Mouse (Mus musculus) CH12.LX (cell line): Measurements from ENCODE around the gene Ccdc15. TPM values are rescaled to one million over a fixed set of nuclear protein-coding genes. Genes with fewer than 3 reads are reported as not detected.

ENCODE experiments used
- DNase-seq: peaks from one replicate; pipeline ENCODE4 v3.0.0-alpha.2; 2013; ENCODE audit errors: extremely low read depth
- H3K27ac ChIP-seq: 2 replicates; pipeline ENCODE4 v1.5.1; 2012; ENCODE audit warnings: low read depth, mild to moderate bottlenecking, control low read depth, moderate library complexity; ENCODE audit not compliant: insufficient read depth
- H3K27me3 ChIP-seq: replicated peaks from 2 replicates; pipeline ENCODE3; 2012; ENCODE audit warnings: inconsistent platforms
- H3K36me3 ChIP-seq, 2 experiments: replicated peaks in 1 of 2; 2 replicates each; pipeline versions ENCODE3 to v1.6.1; 2012; ENCODE audit warnings: inconsistent platforms in 1 of 2, low read length in 1 of 2, mild to moderate bottlenecking in 1 of 2, mixed read lengths in 1 of 2, moderate library complexity in 1 of 2; ENCODE audit not compliant: control insufficient read depth in 1 of 2, insufficient read depth in 1 of 2
- H3K4me1 ChIP-seq, 2 experiments: 2 replicates each; pipeline ENCODE4 v1.6.1; 2012; ENCODE audit warnings: inconsistent platforms in 1 of 2, moderate library complexity in 1 of 2; ENCODE audit not compliant: insufficient read depth in 2 of 2, control insufficient read depth in 1 of 2
- H3K4me2 ChIP-seq: 2 replicates; pipeline ENCODE4 v1.6.1; 2012; ENCODE audit warnings: low read depth, mild to moderate bottlenecking, control low read depth; ENCODE audit not compliant: poor library complexity, insufficient read depth, severe bottlenecking
- H3K4me3 ChIP-seq, 3 experiments: fragments of 150-350 bp in 1 of 3; sonication (generic) in 1 of 3; replicated peaks in 1 of 3; 2 replicates each; pipeline versions ENCODE3 to v1.5.1; 2011 to 2012; ENCODE audit warnings: low read depth in 2 of 3, low read length in 2 of 3, mild to moderate bottlenecking in 2 of 3, moderate library complexity in 2 of 3, control low read depth in 1 of 3, improper control_type of control experiment in 1 of 3, inconsistent platforms in 1 of 3, mixed read lengths in 1 of 3; ENCODE audit not compliant: poor library complexity in 1 of 3
- H3K79me2 ChIP-seq: replicated peaks from 2 replicates; pipeline ENCODE4 v1.6.1; 2012; ENCODE audit warnings: mild to moderate bottlenecking, moderate library complexity; ENCODE audit not compliant: control insufficient read depth, poor library complexity, insufficient read depth, severe bottlenecking; ENCODE audit errors: extremely low read depth
- H3K9ac ChIP-seq: 2 replicates; pipeline ENCODE4 v1.6.1; 2012; ENCODE audit warnings: low read depth, mild to moderate bottlenecking, control low read depth, moderate library complexity; ENCODE audit not compliant: insufficient read depth
- H3K9me3 ChIP-seq: replicated peaks from 2 replicates; pipeline ENCODE3; 2012; ENCODE audit warnings: low read length, inconsistent platforms, mixed read lengths
- BHLHE40 ChIP-seq: IDR thresholded peaks from 2 replicates; pipeline ENCODE4 v1.6.1; 2011; ENCODE audit warnings: mild to moderate bottlenecking, low read depth, low read length, improper control_type of control experiment
- CTCF ChIP-seq, 2 experiments: IDR thresholded peaks in 1 of 2; conservative IDR thresholded peaks in 1 of 2; 2 replicates each; pipeline ENCODE4 v1.5.1; 2011 to 2012; ENCODE audit warnings: low read depth in 2 of 2, low read length in 2 of 2, improper control_type of control experiment in 1 of 2, inconsistent platforms in 1 of 2, mild to moderate bottlenecking in 1 of 2, moderate library complexity in 1 of 2
- E2F4 ChIP-seq: IDR thresholded peaks from 2 replicates; pipeline ENCODE4 v1.6.1; 2011; ENCODE audit warnings: low read depth, low read length, improper control_type of control experiment; ENCODE audit not compliant: insufficient replicate concordance
- JUN ChIP-seq: IDR thresholded peaks from 2 replicates; pipeline ENCODE4 v1.6.1; 2011; ENCODE audit warnings: low read depth, mild to moderate bottlenecking, low read length, improper control_type of control experiment, moderate library complexity; ENCODE audit not compliant: insufficient read depth
- JUND ChIP-seq: conservative IDR thresholded peaks from 2 replicates; pipeline ENCODE4 v1.6.1; 2011; ENCODE audit warnings: low read depth, low read length, improper control_type of control experiment
- KAT2A ChIP-seq: IDR thresholded peaks from 2 replicates; pipeline ENCODE4 v1.6.1; 2012; ENCODE audit warnings: low read length, improper control_type of control experiment, inconsistent platforms; ENCODE audit not compliant: insufficient replicate concordance
- MAX ChIP-seq: IDR thresholded peaks from 2 replicates; pipeline ENCODE4 v1.6.1; 2011; ENCODE audit warnings: low read length, improper control_type of control experiment
- POLR2A ChIP-seq: IDR thresholded peaks from 2 replicates; pipeline ENCODE4 v1.6.1; 2011; ENCODE audit warnings: low read depth, mild to moderate bottlenecking, improper control_type of control experiment, low read length
- RAD21 ChIP-seq: IDR thresholded peaks from 2 replicates; pipeline ENCODE4 v1.6.1; 2011; ENCODE audit warnings: low read depth, mild to moderate bottlenecking, low read length, improper control_type of control experiment, moderate library complexity
- RCOR1 ChIP-seq: conservative IDR thresholded peaks from 2 replicates; pipeline ENCODE4 v1.6.1; 2012; ENCODE audit warnings: low read depth, mild to moderate bottlenecking, inconsistent platforms, low read length, improper control_type of control experiment
- SMC3 ChIP-seq: IDR thresholded peaks from 2 replicates; pipeline ENCODE4 v1.6.1; 2011; ENCODE audit warnings: low read depth, low read length, improper control_type of control experiment
- TBP ChIP-seq: conservative IDR thresholded peaks from 2 replicates; pipeline ENCODE4 v1.6.1; 2011; ENCODE audit warnings: low read depth, low read length, improper control_type of control experiment
- TCF12 ChIP-seq: IDR thresholded peaks from 2 replicates; pipeline ENCODE4 v1.6.1; 2014; ENCODE audit warnings: low read depth, mild to moderate bottlenecking, inconsistent platforms, low read length, improper control_type of control experiment
- UBTF ChIP-seq: IDR thresholded peaks from 2 replicates; pipeline ENCODE4 v1.6.1; 2012; ENCODE audit warnings: low read depth, mild to moderate bottlenecking, inconsistent platforms, low read length, improper control_type of control experiment, moderate library complexity
- ZC3H11A ChIP-seq: IDR thresholded peaks from 2 replicates; pipeline ENCODE4 v1.6.1; 2012; ENCODE audit warnings: low read depth, mild to moderate bottlenecking, inconsistent platforms, low read length, improper control_type of control experiment
- ZNF384 ChIP-seq: IDR thresholded peaks from 2 replicates; pipeline ENCODE4 v1.6.1; 2012; ENCODE audit warnings: low read depth, low read length, improper control_type of control experiment, inconsistent platforms
- dilution Hi-C: fragments of 300-500 bp; cut with MboI; formaldehyde crosslinking; loops from 2 replicates; pipeline ENCODE4 v1.14.3; 2020; ENCODE audit warnings: low sequenced_read_pairs; ENCODE audit not compliant: extremely low pct_unique_long_range_greater_than_20kb, extremely low pct_ligation_motif_present
- in situ Hi-C: fragments of 300-500 bp; cut with MboI; formaldehyde crosslinking; loops from 3 replicates; pipeline ENCODE4 v1.14.3; 2019; ENCODE audit warnings: low sequenced_read_pairs, low pct_ligation_motif_present, low pct_unique_long_range_greater_than_20kb, mixed read lengths
- polyA plus RNA-seq: library from polyadenylated mRNA; unstranded; fragments of >175 nt; gene quantifications from 2 replicates; pipeline ENCODE4 v1.2.1, GENCODE M21; 2012; ENCODE audit warnings: low read depth; ENCODE audit not compliant: insufficient read length
- total RNA-seq, 2 experiments: library from RNA; depleted of rRNA; stranded (reverse); fragments of 300-350 nt in 1 of 2; fragments of >200 nt in 1 of 2; gene quantifications; 2 replicates each; pipeline ENCODE4 v1.2.3; 2012 to 2014

Gene Ccdc15
- total and polyA plus RNA-seq, 3 experiments, result 5.3 to 7.0 (median 6.3) TPM

- in situ Hi-C loops (no loop called here), dilution Hi-C loops (no loop called here)
- peaks cover 0 to 19% of the 10 kb centered on the region in 2 experiments; a peak in 2 of 4 replicates for H3K4me1 ChIP-seq
- H3K9ac ChIP-seq, result no peak overlapping the region
- no peak overlapping the region for H3K4me3 ChIP-seq
- no peaks in the 10 kb centered on the region for H3K79me2 ChIP-seq
- no peak overlapping the region for H3K4me2 ChIP-seq
- DNase-seq, result no peak
- peaks cover 27 to 80% of the 10 kb centered on the region in 2 experiments for H3K36me3 ChIP-seq
- H3K9me3 ChIP-seq, result no peaks in the 10 kb centered on the region
- H3K27me3 ChIP-seq, result no peaks in the 10 kb centered on the region
- no peak overlapping the region for H3K27ac ChIP-seq
- TF ChIP-seq BHLHE40 (no peak), JUND (no peak), TCF12 (no peak), UBTF (no peak), JUN (no peak), KAT2A (no peak), RCOR1 (no peak), MAX (no peak)
Observed at GRCm38 (mm10) chr9:37230486-37231195, 117.6 kb downstream of the Ccdc15 start.

GRCm38 (mm10) chr9:37229880-37230325 is 118.3 kb downstream of the Ccdc15 start:
- Histone ChIP-seq H3K27me3 (no peaks in the 10 kb centered on the region), H3K9me3 (no peaks in the 10 kb centered on the region)
- dilution Hi-C loops, result no loop called here
- TF ChIP-seq SMC3, result peak; percentile 87
- TF ChIP-seq BHLHE40, result no peak
- no peak for TF ChIP-seq E2F4
- TF ChIP-seq ZC3H11A, result peak; percentile 35; the same call in 1 of the 2 replicates
- TF ChIP-seq ZNF384, result peak; percentile 30; the same call in 1 of the 2 replicates
- TF ChIP-seq CTCF (conservative IDR thresholded peaks at IDR 0.05 in 1 of 2, IDR thresholded peaks at IDR 0.05 in 1 of 2; ENCODE audit: low read depth in 2 of 2, low read length in 2 of 2), result peak; percentile 94 to 95
- TF ChIP-seq RAD21, result peak; percentile 98
- no peak for TF ChIP-seq TBP
- TF ChIP-seq POLR2A, result no peak
- TF ChIP-seq, all 38 proteins: peak for 5
- no peak overlapping the region for H3K27ac ChIP-seq
- H3K79me2 ChIP-seq, result no peaks in the 10 kb centered on the region
- in situ Hi-C loops, result loop anchor here (5.0 kb wide), 1 partner anchor 53 kb away; no protein-coding TSS in a partner anchor
- peaks cover 25 to 73% of the 10 kb centered on the region in 2 experiments for H3K36me3 ChIP-seq
- no peak overlapping the region for H3K4me3 ChIP-seq
- H3K9ac ChIP-seq, result no peak overlapping the region
- no peak overlapping the region for H3K4me2 ChIP-seq
- peak; percentile 60 for DNase-seq
- H3K4me1 ChIP-seq, result peaks cover 0 to 17% of the 10 kb centered on the region in 2 experiments; a peak in 2 of 4 replicates

Other genes with a start within 250 kb of the Ccdc15 start
- gene Pknox2, start 201.0 kb downstream of the Ccdc15 start, total RNA-seq (2012; rRNA removed), result not detected in 2 replicates
- gene Pknox2, start 201.0 kb downstream of the Ccdc15 start, total RNA-seq (2014; rRNA removed), result 0.08 TPM in 1 of 2 replicates, not detected in the other
- 0.11 TPM in 1 of 2 replicates, not detected in the other for gene Pknox2, start 201.0 kb downstream of the Ccdc15 start, polyA plus RNA-seq
- 3.1 and 3.2 TPM in 2 replicates for gene Tmem218, start 140.2 kb downstream of the Ccdc15 start, total RNA-seq (2012; rRNA removed)
- gene Tmem218, start 140.2 kb downstream of the Ccdc15 start, total RNA-seq (2014; rRNA removed), result 3.0 and 3.2 TPM in 2 replicates
- 2.6 and 2.7 TPM in 2 replicates for gene Tmem218, start 140.2 kb downstream of the Ccdc15 start, polyA plus RNA-seq
- gene Slc37a2, start 92.7 kb downstream of the Ccdc15 start, total RNA-seq (2012; rRNA removed), result 8.9 and 10.4 TPM in 2 replicates
- 13.0 and 13.4 TPM in 2 replicates for gene Slc37a2, start 92.7 kb downstream of the Ccdc15 start, total RNA-seq (2014; rRNA removed)
- gene Slc37a2, start 92.7 kb downstream of the Ccdc15 start, polyA plus RNA-seq, result 14.3 and 14.5 TPM in 2 replicates
- 0.13 TPM in 1 of 2 replicates, not detected in the other for gene Hepacam, start 18.9 kb upstream of the Ccdc15 start, total RNA-seq (2012; rRNA removed)
- gene Hepacam, start 18.9 kb upstream of the Ccdc15 start, total RNA-seq (2014; rRNA removed), result not detected in 2 replicates
- 0.07 TPM in 1 of 2 replicates, not detected in the other for gene Hepacam, start 18.9 kb upstream of the Ccdc15 start, polyA plus RNA-seq
- gene Robo4, start 53.5 kb upstream of the Ccdc15 start, total RNA-seq (2012; rRNA removed), result not detected in 2 replicates
- not detected in 2 replicates for gene Robo4, start 53.5 kb upstream of the Ccdc15 start, total RNA-seq (2014; rRNA removed)
- gene Robo4, start 53.5 kb upstream of the Ccdc15 start, polyA plus RNA-seq, result not detected in 2 replicates
- gene Robo3, start 84.8 kb upstream of the Ccdc15 start, total RNA-seq (2012; rRNA removed), result 0.76 TPM in 2 replicates
- gene Robo3, start 84.8 kb upstream of the Ccdc15 start, total RNA-seq (2014; rRNA removed), result 0.42 and 0.59 TPM in 2 replicates
- 0.41 and 1.1 TPM in 2 replicates for gene Robo3, start 84.8 kb upstream of the Ccdc15 start, polyA plus RNA-seq
- gene Msantd2, start 140.9 kb upstream of the Ccdc15 start, total RNA-seq (2012; rRNA removed), result 14.2 and 16.8 TPM in 2 replicates
- 13.8 and 15.5 TPM in 2 replicates for gene Msantd2, start 140.9 kb upstream of the Ccdc15 start, total RNA-seq (2014; rRNA removed)
- gene Msantd2, start 140.9 kb upstream of the Ccdc15 start, polyA plus RNA-seq, result 9.5 and 11.9 TPM in 2 replicates
- gene Esam, start 179.6 kb upstream of the Ccdc15 start, total RNA-seq (2012; rRNA removed), result 0.08 and 0.21 TPM in 2 replicates
- 0.24 and 0.42 TPM in 2 replicates for gene Esam, start 179.6 kb upstream of the Ccdc15 start, total RNA-seq (2014; rRNA removed)
- 0.18 and 0.37 TPM in 2 replicates for gene Esam, start 179.6 kb upstream of the Ccdc15 start, polyA plus RNA-seq
- not detected in 2 replicates for gene Vsig2, start 190.8 kb upstream of the Ccdc15 start, total RNA-seq (2012; rRNA removed)
- gene Vsig2, start 190.8 kb upstream of the Ccdc15 start, total RNA-seq (2014; rRNA removed), result not detected in 2 replicates
- gene Vsig2, start 190.8 kb upstream of the Ccdc15 start, polyA plus RNA-seq, result not detected in 2 replicates
- gene Nrgn, start 204.5 kb upstream of the Ccdc15 start, total RNA-seq (2012; rRNA removed), result 0.42 and 0.50 TPM in 2 replicates
- not detected in 2 replicates for gene Nrgn, start 204.5 kb upstream of the Ccdc15 start, total RNA-seq (2014; rRNA removed)
- gene Nrgn, start 204.5 kb upstream of the Ccdc15 start, polyA plus RNA-seq, result 3.6 and 4.1 TPM in 2 replicates
- 5.7 and 8.6 TPM in 2 replicates for gene Siae, start 207.3 kb upstream of the Ccdc15 start, total RNA-seq (2012; rRNA removed)
- 5.9 and 6.2 TPM in 2 replicates for gene Siae, start 207.3 kb upstream of the Ccdc15 start, total RNA-seq (2014; rRNA removed)
- 7.4 and 7.9 TPM in 2 replicates for gene Siae, start 207.3 kb upstream of the Ccdc15 start, polyA plus RNA-seq